Mouse (Mus musculus) C2C12 (cell line): ENCODE data around the gene Dnm2.

ENCODE experiments used
- CTCF ChIP-seq: IDR thresholded peaks from one replicate; pipeline ENCODE4 v1.5.1; 2011; ENCODE audit not compliant: control insufficient read depth, insufficient read depth, insufficient read length
- FOSL1 ChIP-seq: IDR thresholded peaks from one replicate; pipeline ENCODE4 v1.8.0; 2011; ENCODE audit warnings: mild to moderate bottlenecking, low read length; ENCODE audit not compliant: poor library complexity, insufficient read depth, severe bottlenecking
- MYOD1 ChIP-seq: IDR thresholded peaks from one replicate; pipeline ENCODE4 v1.6.1; 2011; ENCODE audit warnings: low read depth; ENCODE audit not compliant: control insufficient read depth, insufficient read length
- MYOG ChIP-seq: IDR thresholded peaks from one replicate; pipeline ENCODE4 v1.6.1; 2011; ENCODE audit not compliant: control insufficient read depth, insufficient read length; ENCODE audit errors: extremely low read depth
- USF1 ChIP-seq: IDR thresholded peaks from one replicate; pipeline ENCODE4 v1.6.1; 2011; ENCODE audit warnings: low read depth, mild to moderate bottlenecking, control low read depth, moderate library complexity

DNA sequence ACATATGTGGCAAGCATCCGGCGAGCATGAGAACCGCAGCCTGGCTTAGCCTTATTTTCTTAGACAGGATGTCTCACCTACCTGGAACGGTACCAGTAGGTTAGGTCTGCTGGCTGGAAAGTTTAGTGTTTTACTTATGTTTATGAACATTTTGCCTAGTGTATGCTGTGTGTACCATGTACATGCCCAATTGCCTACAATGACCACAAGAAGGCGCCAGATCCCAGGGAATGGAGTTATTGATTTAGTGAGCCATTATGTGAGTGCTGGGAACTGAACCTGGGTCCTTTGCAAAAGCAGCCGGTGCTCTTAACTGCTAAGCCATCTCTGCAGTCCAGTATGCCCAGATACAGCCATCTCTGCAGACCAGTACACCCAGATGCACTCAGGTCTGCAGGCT is 53.0 kb downstream of the Dnm2 start:
- TF ChIP-seq CTCF (no peak), USF1 (no peak), MYOG (no peak), MYOD1 (no peak), FOSL1 (no peak)
